Comparison of ENCODE assay signal across 15 mouse cellular contexts in genomic region chr2:120099263-120099662, GRCm38 (mm10). TPM values are rescaled to one million over a fixed set of nuclear protein-coding genes. Genes with fewer than 3 reads are reported as not detected.
DNase-seq lines count a peak whose midpoint lies in the region; ATAC-seq and TF ChIP-seq lines count a peak whose summit lies in the region.
"Had no signal": no experiment of that assay in that cellular context is flagged by ENCODE, and none has a peak within 500 bp of the region (broad histone marks: within the 10 kb centered on the region; RNA-seq: fewer than 3 reads in every experiment).

No protein-coding gene starts in this region.

- H3K27me3 ChIP-seq in heart, embryonic 14.5 days (ENCODE audit: control insufficient read depth, insufficient read depth, low read length), result no peaks in the 10 kb centered on the region
- no peaks in the 10 kb centered on the region for H3K27me3 ChIP-seq in spleen, adult 2 months (ENCODE audit: control insufficient read depth, insufficient read depth, low read length)
- no peaks in the 10 kb centered on the region for H3K27me3 ChIP-seq in intestine, embryonic 14.5 days (replicated peaks; ENCODE audit: control insufficient read depth, insufficient read depth, low read length)
- no peaks in the 10 kb centered on the region for H3K27me3 ChIP-seq in stomach, postnatal 0 days (ENCODE audit: control insufficient read depth, insufficient read depth, low read length)
- H3K27me3 ChIP-seq: midbrain, embryonic 15.5 days; neural tube, embryonic 12.5 days; Patski had no signal

- DNase-seq in heart, postnatal 36 days, result no peak
- no peak for DNase-seq in spleen, adult 2 months (ENCODE audit: low read depth in 1 of 2, low spot score in 2 of 2)
- DNase-seq in spleen, postnatal 14 days (ENCODE audit: low spot score in 2 of 2), result no peak
- DNase-seq in intestine, embryonic 14.5 days (ENCODE audit: low spot score), result no peak
- no peak for DNase-seq in stomach, postnatal 0 days (ENCODE audit: low spot score)
- DNase-seq in ovary, adult 18-20 months (ENCODE audit: low spot score), result no peak
- DNase-seq: cerebellum, postnatal 36 days; lung, adult 2 months; thymus, postnatal 14 days had no signal

- TF ChIP-seq CTCF in spleen, adult 2 months (IDR thresholded peaks at IDR 0.05; ENCODE audit: extremely low read depth, insufficient read depth, insufficient read length, insufficient replicate concordance), result no peak
- no peak for TF ChIP-seq CTCF in stomach, postnatal 0 days (IDR thresholded peaks at IDR 0.05; ENCODE audit: low read depth)

- no peak for TF ChIP-seq POLR2A in spleen, adult 2 months (IDR thresholded peaks at IDR 0.05; ENCODE audit: low read depth, low read length)

- no peak overlapping the region for H3K4me3 ChIP-seq in heart, embryonic 14.5 days (ENCODE audit: control insufficient read depth in 1 of 2, insufficient read depth in 1 of 2, low read depth in 1 of 2, low read length in 2 of 2)
- no peak overlapping the region for H3K4me3 ChIP-seq in spleen, adult 2 months (ENCODE audit: extremely low read depth, insufficient read depth, insufficient read length)
- no peak overlapping the region for H3K4me3 ChIP-seq in intestine, embryonic 14.5 days (ENCODE audit: low read depth, low read length)
- H3K4me3 ChIP-seq in stomach, postnatal 0 days (ENCODE audit: low read depth, low read length), result no peak overlapping the region
- H3K4me3 ChIP-seq: midbrain, embryonic 15.5 days; neural tube, embryonic 12.5 days had no signal

- WGBS in heart, embryonic 14.5 days, result 50% methylated on average over 4 of the region's 4 CpGs
- 91% methylated on average over 4 of the region's 4 CpGs for WGBS in spleen, adult 2 months
- WGBS in intestine, embryonic 14.5 days, result 64% methylated on average over 4 of the region's 4 CpGs
- 43% methylated on average over 4 of the region's 4 CpGs for WGBS in stomach, postnatal 0 days

- peaks cover 42% of the 10 kb centered on the region for H3K36me3 ChIP-seq in heart, embryonic 14.5 days (ENCODE audit: control insufficient read depth, insufficient read depth, low read length)
- peaks cover 9% of the 10 kb centered on the region for H3K36me3 ChIP-seq in spleen, adult 2 months (ENCODE audit: control insufficient read depth, insufficient read depth, low read length)
- 0 out of 2 replicates have a peak, but pooled peaks cover 5% of the 10 kb centered on the region for H3K36me3 ChIP-seq in intestine, embryonic 14.5 days (ENCODE audit: control insufficient read depth, insufficient read depth, low read length)
- 0 out of 2 replicates have a peak, but pooled peaks cover 5% of the 10 kb centered on the region for H3K36me3 ChIP-seq in stomach, postnatal 0 days (ENCODE audit: control insufficient read depth, insufficient read depth, low read length)
- H3K36me3 ChIP-seq: midbrain, embryonic 15.5 days; neural tube, embryonic 12.5 days had no signal

- peak overlapping the region; percentile 95 to 99 for H3K27ac ChIP-seq in heart, embryonic 14.5 days (replicated peaks in 1 of 2; ENCODE audit: control insufficient read depth in 1 of 2, insufficient read depth in 1 of 2, low read depth in 2 of 2, low read length in 2 of 2)
- H3K27ac ChIP-seq in spleen, adult 2 months (ENCODE audit: insufficient read depth, low read length), result 0 out of 2 replicates have a peak overlapping the region, but pooled peaks have one; percentile 14
- H3K27ac ChIP-seq in intestine, embryonic 14.5 days (ENCODE audit: low read depth), result peak overlapping the region; percentile 69
- peak overlapping the region; percentile 82 for H3K27ac ChIP-seq in stomach, postnatal 0 days (replicated peaks)
- H3K27ac ChIP-seq: midbrain, embryonic 15.5 days; neural tube, embryonic 12.5 days had no signal

- peak overlapping the region; percentile 42 for H3K4me2 ChIP-seq in heart, embryonic 14.5 days (ENCODE audit: low read length)
- no peak overlapping the region for H3K4me2 ChIP-seq in intestine, embryonic 14.5 days (ENCODE audit: low read length)
- H3K4me2 ChIP-seq in stomach, postnatal 0 days (replicated peaks; ENCODE audit: low read depth), result no peak overlapping the region
- H3K4me2 ChIP-seq: midbrain, embryonic 15.5 days; neural tube, embryonic 12.5 days had no signal

- intact Hi-C loops in heart, postnatal 36 days (cut with DNase I), result no loop called here

- ATAC-seq in heart, embryonic 14.5 days (ENCODE audit: insufficient number of reproducible peaks, insufficient read depth, low FRiP score, low read depth), result no peak
- no peak for ATAC-seq in intestine, embryonic 14.5 days (replicated peaks; ENCODE audit: low FRiP score, low TSS enrichment, low read depth)
- ATAC-seq in stomach, postnatal 0 days (ENCODE audit: low FRiP score, low TSS enrichment), result no peak
- ATAC-seq: forebrain, embryonic 16.5 days; hindbrain, embryonic 16.5 days; midbrain, embryonic 15.5 days; Patski had no signal

- H3K4me1 ChIP-seq in heart, embryonic 14.5 days (ENCODE audit: control insufficient read depth in 2 of 2, insufficient read depth in 2 of 2, low read length in 2 of 2), result peaks cover 42 to 56% of the 10 kb centered on the region in 2 experiments
- H3K4me1 ChIP-seq in spleen, adult 2 months (ENCODE audit: control insufficient read depth, insufficient read depth, insufficient read length), result peaks cover 21% of the 10 kb centered on the region; the same call in 1 of the 2 replicates
- H3K4me1 ChIP-seq in intestine, embryonic 14.5 days (replicated peaks; ENCODE audit: control insufficient read depth, insufficient read depth, low read length), result peaks cover 27% of the 10 kb centered on the region
- H3K4me1 ChIP-seq in stomach, postnatal 0 days (replicated peaks; ENCODE audit: control insufficient read depth, insufficient read depth), result peaks cover 8% of the 10 kb centered on the region; the same call in 1 of the 2 replicates
- H3K4me1 ChIP-seq: midbrain, embryonic 15.5 days; neural tube, embryonic 12.5 days had no signal

- no peaks in the 10 kb centered on the region for H3K9me3 ChIP-seq in heart, embryonic 14.5 days (ENCODE audit: control insufficient read depth, low read length)
- H3K9me3 ChIP-seq in intestine, embryonic 14.5 days (ENCODE audit: control insufficient read depth, low read length), result no peaks in the 10 kb centered on the region
- no peaks in the 10 kb centered on the region for H3K9me3 ChIP-seq in stomach, postnatal 0 days (ENCODE audit: control insufficient read depth, low read length)
- H3K9me3 ChIP-seq: midbrain, embryonic 15.5 days; neural tube, embryonic 12.5 days had no signal

- H3K9ac ChIP-seq in heart, embryonic 14.5 days (ENCODE audit: low read length), result peak overlapping the region; percentile 35
- H3K9ac ChIP-seq in intestine, embryonic 14.5 days (ENCODE audit: low read length), result no peak overlapping the region
- H3K9ac ChIP-seq in stomach, postnatal 0 days (ENCODE audit: low read length), result no peak overlapping the region
- H3K9ac ChIP-seq: midbrain, embryonic 15.5 days; neural tube, embryonic 12.5 days had no signal

- TF ChIP-seq EP300 in stomach, postnatal 0 days (optimal IDR thresholded peaks at IDR 0.05), result no peak

RNA-seq across cellular contexts. Expression of gene Ehd4, which starts 55.1 kb away (rescaled TPM):
- 141 and 152 TPM in 2 replicates for polyA plus RNA-seq in heart, embryonic 14.5 days (2014; fragmentation: Nextera tagmentation; extraction: Ambion mirVana)
- total RNA-seq in heart, postnatal 36 days (2021), result 100 to 1,000 TPM; 372 to 460 TPM
- polyA plus RNA-seq in spleen, adult 2 months (2012; rRNA removed), result 32.0 and 35.4 TPM in 2 replicates
- polyA plus RNA-seq in intestine, embryonic 14.5 days (2014; fragmentation: Nextera tagmentation; extraction: Ambion mirVana), result 35.4 and 36.5 TPM in 2 replicates
- 65.6 and 75.1 TPM in 2 replicates for polyA plus RNA-seq in stomach, postnatal 0 days (2015; fragmentation: Nextera tagmentation; extraction: Ambion mirVana)

Comparison
In these comparisons a context has a peak if more than half of its experiments do, and no peak if none do; other contexts are left out.
1. H3K27ac ChIP-seq: peak in every context shown above with its lines; median percentile 97 in heart, embryonic 14.5 days; 82 in stomach, postnatal 0 days; 69 in intestine, embryonic 14.5 days; 14 in spleen, adult 2 months.